Mouse (Mus musculus) lung, postnatal 25 days (tissue): Measurements from ENCODE around the gene Amdhd2.

Source experiments
- DNase-seq: peaks from one replicate; pipeline ENCODE4 v3.0.0; 2022; ENCODE audit warnings: low spot score

Amdhd2 gene

DNA sequence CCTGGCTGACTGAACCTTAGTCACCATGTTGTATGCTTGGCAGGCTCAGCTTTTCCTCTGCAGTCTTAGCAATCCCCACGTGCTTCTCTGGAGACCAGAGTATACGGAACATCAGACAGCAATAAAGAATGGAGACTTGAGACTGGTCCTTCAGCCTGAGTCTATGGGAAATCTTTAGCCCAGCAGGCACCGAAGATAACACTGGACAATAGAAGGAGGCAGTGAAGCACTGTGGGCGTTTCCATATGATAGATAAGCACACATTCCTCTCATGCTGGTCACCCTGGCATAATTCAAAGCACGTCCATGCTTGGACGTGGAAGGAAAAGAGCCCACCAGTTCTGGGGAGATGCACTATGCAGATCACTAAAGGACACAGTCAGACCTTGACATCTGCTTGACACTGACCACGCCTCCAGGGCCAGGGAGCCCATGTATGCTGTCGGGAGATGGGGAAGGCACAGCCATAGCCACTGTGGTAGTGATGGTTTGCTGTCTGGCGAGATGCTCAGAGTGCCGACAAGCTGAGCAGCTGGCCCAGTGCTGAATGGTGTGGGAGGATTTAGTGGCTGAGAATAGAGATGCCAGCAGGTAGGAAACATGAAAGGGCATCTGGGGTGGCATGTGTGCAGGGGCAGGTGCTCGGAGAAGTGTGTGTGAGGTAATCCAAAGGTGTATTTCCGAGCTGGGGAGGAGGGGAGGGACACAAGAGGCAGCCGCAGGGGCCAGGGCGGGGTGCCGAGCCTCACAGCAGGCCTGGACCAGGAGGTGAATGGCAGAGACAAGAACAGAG is 33.7 kb upstream of the Amdhd2 start:
- DNase-seq = no peak

DNA sequence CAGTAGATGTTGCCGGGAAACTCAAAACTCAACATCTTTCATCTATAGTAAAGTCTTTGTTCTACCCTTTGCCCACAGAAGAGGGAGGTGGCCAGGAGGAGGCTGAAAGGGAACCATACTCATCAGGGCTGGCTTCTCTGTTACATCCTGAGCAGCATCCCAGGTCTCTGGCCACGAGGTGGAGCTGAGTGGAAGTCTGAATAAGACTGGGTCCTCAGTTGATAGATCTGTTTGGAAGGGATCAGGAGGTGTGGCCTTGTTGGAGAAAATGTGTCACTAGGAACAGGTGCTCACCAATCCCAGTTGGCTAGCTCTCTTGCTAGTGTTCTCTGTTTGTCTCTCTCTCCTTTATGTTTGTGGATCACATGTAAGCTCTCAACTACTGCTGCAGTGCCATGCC is 31.8 kb upstream of the Amdhd2 start:
- no peak for DNase-seq

DNA sequence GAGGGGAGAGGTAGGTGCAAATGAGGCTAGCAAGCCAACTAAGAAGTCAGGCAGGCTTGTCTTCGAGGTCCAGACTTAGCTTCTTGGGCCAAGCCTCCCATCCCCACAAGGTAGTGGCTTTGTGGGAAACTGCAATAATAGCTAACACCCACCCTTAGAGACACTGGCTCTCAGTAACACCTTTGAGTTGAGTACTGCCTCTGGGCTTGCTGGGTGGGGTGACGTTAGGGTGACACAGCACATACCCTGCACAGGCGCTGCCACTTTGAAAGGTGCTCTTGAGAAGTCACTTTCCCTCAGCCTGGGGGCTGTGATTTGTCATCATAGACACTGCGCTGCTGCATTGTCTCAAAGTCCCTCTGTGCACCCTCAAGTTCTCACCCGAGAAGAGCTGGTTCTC is 30.2 kb upstream of the Amdhd2 start:
- no peak for DNase-seq

DNA sequence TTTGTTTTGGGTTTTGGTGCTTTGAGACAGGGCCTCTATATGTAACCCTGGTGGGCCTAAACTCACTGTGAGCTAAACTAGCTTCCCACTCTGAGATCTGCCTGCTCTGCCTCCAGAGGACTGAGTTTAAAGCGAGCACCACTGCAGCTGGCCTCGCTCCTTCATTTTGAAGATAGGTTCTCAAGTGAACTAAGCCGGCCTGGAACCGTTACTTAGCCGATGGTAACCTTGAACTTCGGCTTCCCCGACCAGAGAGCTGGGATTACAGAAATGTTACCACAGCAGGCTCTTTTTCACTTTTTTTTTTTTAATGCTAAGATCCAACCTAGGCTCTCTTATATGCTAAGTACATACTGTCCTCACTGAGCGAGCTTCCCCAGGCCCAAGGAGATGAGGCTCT is 29.7 kb upstream of the Amdhd2 start:
- DNase-seq = no peak

DNA sequence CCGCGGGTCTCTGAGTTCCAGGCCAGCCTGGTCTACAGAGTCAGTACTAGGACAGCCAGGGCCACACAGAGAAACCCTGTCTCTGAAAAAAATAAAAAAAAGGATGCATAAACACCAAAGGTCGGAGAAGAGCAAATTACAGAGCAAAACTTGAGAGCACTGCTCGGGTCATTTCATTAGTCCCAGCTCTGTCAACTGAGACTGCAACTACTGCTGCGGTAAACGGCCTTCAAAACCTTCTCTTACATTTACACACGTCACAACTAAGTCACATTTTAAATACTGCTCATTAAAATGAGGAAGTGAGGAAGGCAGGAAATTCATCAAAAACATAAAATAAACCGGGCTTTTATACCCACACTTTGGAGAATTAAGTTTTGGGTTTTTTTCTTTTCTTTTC is 29.3 kb upstream of the Amdhd2 start:
- no peak for DNase-seq

DNA sequence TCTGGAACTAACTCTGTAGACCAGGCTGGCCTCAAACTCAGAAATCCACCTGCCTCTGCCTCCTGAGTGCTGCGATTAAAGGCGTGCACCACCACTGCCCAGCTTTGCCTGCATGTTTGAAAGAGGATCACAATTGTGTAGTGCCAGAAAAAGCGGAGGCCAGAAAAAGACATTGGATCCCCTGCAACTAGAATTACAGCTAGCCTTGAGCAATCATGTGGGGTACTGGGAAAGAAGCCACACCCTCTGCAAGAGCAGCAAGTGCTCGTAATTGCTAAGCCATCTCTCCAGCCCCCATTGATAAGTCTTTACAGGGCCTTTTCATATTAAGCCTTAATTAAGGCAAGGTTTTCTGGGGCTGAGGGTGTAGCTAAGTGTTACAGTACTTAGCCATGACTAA is 27.9 kb upstream of the Amdhd2 start:
- no peak for DNase-seq

DNA sequence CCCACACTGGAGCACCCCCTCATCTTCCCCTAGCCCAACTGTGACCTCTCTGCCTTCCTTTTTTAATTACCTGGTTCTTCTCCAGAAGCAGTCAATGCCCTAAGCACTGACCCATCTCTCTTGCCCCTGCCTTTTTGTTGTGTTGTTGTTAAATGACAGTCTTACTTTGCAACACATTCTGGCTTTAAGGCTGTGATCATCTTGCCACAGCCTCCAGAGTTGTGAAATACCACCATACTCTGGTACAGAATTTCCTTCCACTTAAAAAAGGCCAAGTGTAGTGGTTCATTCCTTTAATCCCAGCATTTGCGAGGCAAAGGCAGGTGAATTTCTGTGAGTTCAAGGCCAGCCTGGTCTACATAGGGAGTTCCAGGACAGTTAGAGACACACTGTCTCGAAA is 27.4 kb upstream of the Amdhd2 start:
- DNase-seq = no peak

DNA sequence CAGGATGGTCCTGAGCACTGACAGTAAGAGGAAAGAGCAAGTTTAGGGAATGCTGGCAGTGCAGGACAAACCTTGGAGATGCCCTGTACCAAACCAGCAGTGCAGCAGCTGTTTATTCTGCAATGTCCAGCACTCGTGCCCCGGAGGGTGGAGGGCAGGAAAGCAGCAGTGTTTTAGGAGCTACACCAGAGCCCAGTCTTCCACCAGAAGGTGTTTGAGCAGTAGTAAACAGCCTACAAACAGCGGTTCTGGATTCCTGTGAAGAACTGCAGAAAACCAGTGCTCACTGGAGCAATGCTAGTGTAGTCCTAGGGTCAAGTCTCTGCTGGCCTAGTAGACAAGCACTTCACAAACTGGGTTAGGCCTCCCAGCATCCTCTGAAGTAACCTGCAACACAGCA is 10.7 kb upstream of the Amdhd2 start:
- no peak for DNase-seq

DNA sequence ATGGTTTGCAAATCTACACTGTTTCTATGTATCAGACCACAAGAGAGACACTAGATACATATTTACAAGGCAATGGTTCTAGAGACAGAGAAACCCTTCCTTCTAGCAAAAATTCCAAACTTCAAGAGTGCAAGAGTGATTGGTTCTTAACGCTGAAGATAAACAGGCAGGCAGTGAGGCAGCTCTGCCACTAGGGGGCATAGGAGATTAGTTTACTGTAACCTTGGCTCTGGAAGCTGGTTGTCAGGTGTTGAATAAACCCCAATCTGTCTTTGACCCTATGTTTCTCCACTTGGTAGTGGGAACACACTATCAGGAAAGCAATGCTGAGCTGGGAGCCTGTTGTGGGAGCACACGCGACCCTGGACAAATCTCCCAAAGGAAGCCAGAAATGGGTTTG is 9.9 kb upstream of the Amdhd2 start:
- DNase-seq = peak; percentile 78

DNA sequence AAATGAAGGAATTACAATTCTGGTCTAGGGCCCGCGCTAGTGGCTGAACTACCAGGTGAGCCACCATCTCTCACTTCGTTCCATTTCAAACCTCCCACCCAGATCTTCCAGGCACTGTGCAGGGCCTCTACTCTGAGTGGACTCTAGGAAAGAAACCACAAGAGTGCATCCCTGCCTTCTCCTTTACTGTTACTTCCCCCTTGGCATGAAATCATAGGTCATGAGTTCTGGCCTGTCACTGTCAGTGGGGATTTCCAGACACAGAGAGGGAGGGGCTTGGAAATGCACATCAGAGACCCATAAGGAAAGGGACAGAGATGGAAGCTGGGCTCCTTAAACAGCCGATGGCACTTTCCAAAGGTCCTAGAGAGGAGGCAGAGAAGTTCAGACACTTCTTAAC is 8.2 kb upstream of the Amdhd2 start:
- no peak for DNase-seq

DNA sequence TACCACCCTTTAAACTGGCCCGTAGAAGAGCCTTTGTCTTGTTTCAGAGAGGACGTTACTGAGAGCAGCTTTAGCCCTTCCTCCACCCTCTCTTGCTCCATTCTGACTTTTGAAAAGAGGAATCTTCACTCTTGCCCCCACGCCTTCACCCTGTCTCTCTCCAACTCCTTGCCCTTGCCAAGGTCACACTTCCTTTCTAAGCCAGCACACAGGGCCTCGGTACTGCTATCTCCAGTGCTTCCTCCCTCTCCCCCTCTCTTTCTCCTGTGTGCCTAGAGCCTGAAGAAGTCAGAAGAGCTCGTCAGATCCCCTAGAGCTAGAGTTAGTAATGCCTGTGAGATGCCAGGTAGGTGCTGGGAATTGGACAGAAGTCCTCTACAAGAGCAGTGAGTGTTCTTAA is 7.2 kb upstream of the Amdhd2 start:
- no peak for DNase-seq

DNA sequence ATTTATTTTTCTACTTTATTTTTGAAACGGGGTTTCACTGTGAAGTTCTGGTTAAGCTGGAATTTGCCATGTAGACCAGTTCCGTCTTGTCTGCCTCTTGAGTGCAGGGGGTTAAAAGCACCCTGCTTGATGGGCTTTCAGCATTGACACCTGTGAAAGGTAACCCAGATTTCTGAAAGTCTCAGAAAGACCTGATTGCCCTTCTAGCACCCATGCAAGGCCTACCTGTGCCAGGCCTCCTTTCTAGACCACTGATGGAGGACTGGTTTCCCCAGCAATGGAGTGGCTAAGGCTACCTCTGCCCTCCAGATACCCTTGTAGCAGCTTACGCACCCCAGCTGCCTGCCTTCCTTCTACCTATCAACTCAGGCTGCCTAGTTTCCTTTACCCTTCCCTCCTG is 6.6 kb upstream of the Amdhd2 start:
- DNase-seq = no peak

DNA sequence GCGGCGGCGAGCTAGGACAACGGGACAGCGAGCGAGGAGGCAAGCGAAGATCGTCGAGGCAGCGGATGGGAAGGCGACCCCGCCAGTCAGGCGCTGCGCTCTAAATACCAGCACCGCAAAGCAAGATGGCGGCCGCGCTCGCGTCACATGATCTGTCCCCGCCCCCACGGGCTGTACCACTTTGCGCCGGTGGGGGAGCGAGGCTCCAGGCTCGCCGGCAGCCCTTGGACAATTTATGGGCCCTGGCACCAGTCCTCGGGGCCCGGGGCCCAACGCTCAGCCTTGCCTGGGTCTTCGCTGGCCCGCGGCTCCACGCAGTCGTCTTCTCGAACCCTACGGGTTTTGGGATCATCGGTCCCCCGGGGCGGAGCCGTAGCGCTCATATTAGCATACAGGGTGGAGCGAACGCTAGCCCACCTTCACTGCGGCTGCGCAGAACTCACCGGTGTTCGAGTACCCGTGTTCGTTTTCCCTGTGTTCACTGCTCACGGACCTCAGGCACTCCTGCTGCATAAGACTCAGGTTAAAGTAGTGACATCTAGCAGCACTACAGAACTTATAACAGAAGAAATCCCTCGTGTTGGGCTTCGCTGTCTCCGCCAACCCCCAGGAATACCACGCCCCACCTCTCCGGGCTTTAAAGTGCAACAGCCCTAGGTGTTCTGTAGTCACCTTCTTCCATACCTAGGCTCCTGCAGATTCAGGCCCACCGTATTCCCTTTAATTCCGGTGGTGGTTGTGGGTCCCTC is 5.9 kb upstream of the Amdhd2 start, which contains the start of gene Atp6v0c:
Gene Atp6v0c, minus strand, starts transcription at position 386 of the 749 bp plus-strand sequence.
- peak; percentile 95 for DNase-seq

DNA sequence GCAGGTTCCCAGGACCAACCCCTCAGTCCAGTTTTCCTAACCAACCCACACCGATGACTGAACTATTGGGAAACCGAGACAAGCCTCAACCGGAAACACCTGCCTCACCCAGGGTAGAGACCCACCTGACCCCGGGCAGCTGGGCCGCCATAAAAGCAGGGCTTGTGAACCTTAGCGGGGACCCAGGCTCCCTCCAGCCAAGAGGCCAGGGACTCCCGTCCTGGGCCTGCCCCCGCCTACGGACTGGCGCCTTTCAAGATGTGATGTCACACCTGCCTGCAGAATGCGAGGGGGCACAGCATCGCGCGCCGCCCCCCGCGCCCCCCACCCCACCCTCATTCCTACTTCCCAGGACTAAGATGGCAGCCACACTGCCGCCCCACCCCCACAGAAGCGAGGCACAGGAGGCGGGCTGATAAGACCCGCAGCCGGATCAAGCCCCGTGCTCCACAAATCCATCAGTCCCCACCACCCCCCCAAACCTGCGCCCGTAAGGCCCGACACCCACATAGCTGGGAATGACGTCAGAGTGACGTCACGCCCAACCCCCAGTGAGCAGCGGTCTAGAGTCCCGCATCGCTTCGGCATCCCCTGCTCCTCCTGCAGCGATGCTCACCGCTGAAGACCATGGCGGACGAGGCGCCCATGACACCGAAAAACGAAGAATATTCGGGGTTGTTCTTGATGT is 5.2 kb upstream of the Amdhd2 start:
- DNase-seq = peak; percentile 43

DNA sequence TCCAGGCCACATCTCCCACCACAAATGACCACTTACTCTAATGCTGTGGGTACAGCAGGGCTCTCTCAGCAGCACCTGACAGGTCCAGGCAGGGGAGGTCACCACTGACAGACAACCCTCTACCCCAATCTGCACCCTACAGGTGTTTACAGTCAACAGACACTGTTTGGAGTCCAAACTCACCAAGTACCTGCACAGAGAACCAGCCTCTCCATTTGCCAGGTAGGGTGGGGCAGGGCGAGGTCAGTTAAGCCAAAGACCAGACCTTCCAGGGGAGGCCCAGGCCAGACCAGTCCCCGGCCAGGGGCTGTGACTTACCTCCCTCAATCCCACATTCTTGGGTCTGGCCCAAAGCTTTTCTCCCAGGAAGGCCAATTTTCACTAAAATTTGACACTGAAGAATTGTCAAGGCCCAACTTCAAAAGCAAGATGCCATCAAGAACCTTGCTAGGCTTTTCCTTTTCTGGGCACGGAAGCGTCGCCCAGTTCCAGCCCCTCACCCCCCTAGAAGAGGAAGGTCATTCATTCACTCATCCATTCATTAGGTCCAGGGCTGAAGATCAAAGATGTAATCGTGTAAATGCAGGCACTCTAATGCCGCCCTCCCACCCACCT is 4.4 kb upstream of the Amdhd2 start:
- DNase-seq = no peak

DNA sequence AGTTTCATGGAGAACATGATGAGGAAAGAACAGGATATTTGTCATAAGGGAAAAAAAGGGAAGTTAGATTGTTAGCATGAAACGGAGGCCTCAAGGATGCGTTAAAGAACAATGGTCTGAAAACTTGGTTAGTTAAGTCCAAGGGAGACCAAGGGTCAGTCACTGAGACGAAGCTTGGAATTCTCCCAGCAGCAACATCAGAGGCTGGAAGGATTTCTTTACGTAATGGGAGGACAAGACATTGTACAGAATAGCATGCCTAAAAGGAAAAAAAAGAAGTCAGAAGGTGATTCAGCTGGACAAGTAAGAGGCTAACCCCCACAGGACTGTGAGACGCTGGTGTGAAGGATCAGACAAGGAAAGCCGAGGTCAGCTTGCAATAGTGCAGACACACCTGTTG is 3.6 kb upstream of the Amdhd2 start:
- DNase-seq = no peak

DNA sequence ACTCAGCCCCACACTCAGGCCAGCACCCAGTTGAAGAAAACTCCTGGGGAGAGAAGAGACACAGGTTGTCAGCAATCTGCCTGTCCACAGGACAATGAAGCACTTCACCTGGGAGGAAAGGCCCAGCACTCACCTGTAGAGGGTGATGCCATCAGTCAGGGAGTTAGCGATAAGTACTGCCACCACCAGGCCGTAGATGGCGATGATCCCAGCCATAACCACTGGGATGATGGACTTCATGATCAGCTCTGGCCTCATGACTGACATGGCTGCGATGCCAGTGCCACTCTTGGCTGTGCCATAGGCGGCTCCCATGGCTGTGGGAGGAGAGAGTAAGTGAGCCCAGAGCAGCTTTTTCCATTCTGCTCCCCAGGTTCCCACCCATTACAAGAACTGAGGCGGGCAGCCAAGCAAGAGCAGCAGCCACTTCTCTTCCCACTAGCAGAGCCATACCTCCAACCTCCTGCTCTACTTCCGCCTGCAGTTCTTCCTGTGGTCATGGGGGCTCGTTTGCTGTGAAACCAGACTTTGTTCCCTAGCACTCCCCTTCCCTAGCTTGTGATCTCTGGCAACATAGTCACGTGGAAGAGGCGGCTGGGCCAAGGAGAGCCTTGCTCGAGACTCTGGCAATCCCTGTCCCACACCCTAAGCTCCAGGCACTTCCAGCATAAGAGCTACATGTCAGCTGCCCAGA is 1.1 kb upstream of the Amdhd2 start:
- peak; percentile 39 for DNase-seq

DNA sequence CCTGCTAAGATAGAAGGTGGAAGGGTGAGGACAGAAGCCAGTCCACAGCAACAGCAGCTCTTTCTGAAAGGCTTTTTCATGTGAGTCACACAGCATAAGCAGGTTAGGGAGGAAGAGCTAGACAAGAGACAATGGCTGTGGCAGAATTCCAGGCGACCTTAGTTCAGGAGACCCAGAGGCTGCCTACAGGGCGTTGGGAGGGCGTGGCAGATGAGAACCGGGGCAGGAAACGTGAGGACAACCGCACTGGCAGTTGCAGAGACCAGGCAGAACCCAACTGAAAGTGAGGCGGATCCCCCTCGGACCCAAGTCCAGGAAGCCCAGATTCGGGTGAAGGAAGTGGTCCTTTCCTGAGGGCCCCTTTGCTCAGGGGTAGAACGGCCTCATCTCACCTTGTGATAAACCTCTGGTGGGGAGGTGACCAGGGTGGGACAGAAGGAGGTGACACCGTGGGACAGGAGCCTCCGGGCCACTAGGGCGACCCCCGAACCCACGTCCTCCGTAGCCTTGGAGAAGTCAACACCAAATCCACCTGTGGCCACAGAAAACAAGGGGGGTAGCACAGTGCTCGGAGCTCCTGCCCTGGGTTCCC is 886 bp downstream of the Amdhd2 start:
- DNase-seq = no peak

DNA sequence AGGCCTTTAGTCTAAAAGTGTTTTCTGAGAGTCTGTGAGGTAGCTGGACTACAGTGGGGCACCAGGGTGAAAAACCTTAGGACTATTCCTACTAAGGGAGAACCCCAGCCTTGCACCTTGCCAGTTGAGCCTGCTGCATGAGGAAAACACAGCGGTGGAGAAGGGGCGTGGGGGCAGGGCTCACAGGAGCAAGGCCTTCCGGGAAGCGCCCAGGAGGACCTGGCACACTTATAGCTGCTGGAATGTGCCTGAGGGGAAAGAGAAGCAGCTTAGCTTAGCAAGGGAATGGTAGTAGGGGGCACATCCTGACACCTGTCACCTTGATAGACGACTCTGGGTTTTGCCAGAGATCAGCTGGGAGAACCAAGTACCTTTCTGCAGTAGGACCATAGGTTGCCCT is 2.1 kb downstream of the Amdhd2 start:
- no peak for DNase-seq

DNA sequence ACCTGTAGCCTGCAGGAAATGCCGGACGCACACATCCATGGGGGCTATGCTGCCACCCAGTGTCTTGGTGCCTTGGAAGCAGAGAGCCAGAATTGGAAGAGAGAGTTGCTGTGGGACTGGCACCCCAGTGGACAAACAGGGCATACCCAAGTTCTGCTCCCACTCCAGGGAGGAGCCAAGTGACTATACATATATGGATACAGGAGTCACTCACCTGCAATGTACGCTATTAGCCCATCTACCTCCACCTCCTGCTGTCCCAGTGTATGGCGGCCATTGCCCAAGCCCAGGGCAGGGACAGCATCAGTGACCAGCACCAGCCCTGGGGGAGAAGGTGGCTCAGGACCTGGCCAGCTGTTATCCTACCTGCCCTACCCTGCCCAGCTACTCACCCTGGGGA is 6.0 kb downstream of the Amdhd2 start:
- no peak for DNase-seq

DNA sequence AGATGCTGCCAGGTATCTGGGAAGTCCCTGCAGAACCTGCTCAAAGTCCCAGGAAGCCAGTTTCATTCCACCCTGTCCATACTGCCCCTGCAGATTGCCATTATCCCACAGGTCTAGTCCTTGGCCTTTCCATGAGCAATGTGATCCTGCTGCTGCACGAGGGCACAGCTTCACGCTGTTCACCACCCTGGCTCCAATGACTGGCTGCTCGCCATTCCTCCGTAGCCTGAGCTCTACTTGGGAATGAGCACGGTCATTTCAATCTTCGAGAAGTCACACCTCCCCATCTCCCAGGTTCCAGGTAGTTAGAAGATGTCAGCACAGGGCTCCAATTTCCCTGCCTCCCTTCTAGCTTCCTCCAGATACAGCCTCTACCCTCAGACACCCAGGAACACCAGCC is 6.4 kb downstream of the Amdhd2 start:
- DNase-seq = no peak

DNA sequence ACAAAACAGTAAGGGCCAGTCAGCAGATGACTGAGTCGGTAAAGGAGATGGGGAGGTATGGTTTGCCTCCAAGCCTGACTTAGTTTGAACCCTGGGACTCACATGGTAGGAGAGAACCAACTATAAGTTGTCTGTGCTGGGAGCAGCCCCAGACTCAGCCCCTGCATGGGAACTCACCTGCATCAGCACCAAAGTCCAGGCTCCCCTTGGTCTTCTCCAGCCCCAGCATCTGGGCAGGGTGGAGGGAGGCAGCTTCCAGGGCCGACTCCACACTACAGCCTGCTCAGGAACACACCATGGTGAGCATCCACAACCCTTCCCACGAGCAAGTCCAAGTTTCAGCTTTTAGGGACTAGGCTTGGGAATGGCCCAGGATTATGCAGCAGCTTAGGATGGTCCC is 7.2 kb downstream of the Amdhd2 start:
- no peak for DNase-seq
